Mouse (Mus musculus): ENCODE data around the gene A930018P22Rik.
"Not testable (repeated sequence)": the region's sequence is repeated elsewhere in the genome, so short reads cannot be mapped to it uniquely, and the experiment has no call there.

DNA sequence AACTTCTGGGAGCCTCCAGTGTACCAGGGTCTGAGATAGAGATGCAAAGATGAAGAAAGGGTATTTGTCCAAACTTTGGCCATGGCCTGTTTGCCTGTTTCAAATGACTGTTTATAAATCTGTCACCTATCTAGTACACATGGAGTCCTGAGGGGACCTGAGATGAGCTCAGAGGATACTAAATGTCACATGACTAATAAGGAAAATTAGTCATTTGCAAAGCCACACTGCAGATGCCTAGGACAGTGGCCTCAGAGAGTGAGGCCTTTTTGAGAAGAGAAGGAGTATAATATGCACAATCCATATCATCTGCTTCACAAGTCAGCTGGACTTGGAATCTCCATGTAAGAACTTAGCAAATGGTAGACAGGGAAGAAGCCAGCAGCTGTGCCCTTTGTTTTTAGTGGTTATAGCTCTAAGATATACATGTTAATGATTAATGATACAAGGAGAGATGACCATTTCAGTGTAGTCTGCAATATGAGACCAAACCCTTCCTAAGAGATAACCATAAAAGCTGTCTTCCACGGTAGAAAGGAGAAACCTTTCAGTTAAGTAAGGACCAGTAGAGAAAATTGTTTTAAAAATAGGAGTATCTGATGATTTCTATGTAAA, 41.0 kb upstream of the A930018P22Rik start:
- TF ChIP-seq CTCF (IDR thresholded peaks at IDR 0.05; ENCODE audit: extremely low read depth, insufficient read length, insufficient replicate concordance, low read depth, low read length); POLR2A (IDR thresholded peaks at IDR 0.05; ENCODE audit: low read depth, low read length): not testable (repeated sequence)
